Mouse (Mus musculus): ENCODE results near the gene Tmem163.

DNA sequence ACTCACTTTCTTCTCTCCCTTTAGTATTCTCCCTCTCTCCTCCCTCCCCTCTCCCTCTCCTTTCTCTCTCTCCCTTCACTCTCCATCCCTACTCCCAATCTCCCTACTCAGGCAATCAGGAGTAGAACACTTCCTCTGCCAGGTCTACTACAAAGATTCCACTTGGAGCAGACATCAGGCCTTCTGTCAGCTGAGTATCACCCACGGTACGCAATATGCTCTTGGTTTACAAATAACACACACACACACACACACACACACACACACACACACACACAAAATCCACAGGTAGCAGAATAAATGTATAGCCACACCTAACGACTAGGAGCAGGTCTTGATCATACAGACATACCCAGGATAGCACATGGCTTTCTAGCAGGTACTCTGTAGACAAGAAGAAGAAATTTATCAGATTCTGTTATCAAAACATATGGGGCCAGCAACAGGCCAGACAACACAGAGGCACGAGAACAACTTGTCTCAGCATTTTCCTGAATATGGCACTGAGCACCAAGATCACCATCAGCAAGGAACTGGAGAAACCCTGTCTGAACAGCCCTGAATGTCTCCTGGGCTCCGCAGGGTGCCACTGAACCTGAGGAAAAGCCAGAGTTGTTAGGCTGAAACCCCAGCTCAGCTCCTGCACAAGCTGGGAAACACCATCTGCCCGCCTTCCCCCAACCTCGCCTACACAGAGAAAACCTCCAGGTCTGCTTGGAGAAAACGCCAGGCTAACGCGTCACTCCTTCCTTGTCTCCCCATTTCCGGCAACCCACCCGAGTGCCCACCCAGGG, 36.2 kb downstream of the Tmem163 start:
- TF ChIP-seq CHD2 (IDR thresholded peaks at IDR 0.05; ENCODE audit: low read length) = no peak
- TF ChIP-seq GABPA (IDR thresholded peaks at IDR 0.05; ENCODE audit: low read depth, low read length) = no peak
- no peak for TF ChIP-seq POLR2A (IDR thresholded peaks at IDR 0.05; ENCODE audit: control insufficient read depth in 1 of 2, insufficient read depth in 1 of 2, low read depth in 1 of 2, low read length in 2 of 2, poor library complexity in 1 of 2)
- TF ChIP-seq CTCF (IDR thresholded peaks at IDR 0.05 in 2 of 3, conservative IDR thresholded peaks at IDR 0.05 in 1 of 3; ENCODE audit: control insufficient read depth in 1 of 3, insufficient read depth in 1 of 3, low read depth in 2 of 3, low read length in 3 of 3, poor library complexity in 1 of 3, severe bottlenecking in 1 of 3) = no peak
- TF ChIP-seq ZC3H11A (IDR thresholded peaks at IDR 0.05; ENCODE audit: low read depth, low read length) = no peak
- no peak for TF ChIP-seq TCF12 (IDR thresholded peaks at IDR 0.05; ENCODE audit: low read depth, low read length)
- no peak for TF ChIP-seq TAL1 (IDR thresholded peaks at IDR 0.05; ENCODE audit: low read length)
